Mouse (Mus musculus): ENCODE measurements around the gene Cacna1a. TPM values are rescaled to one million over a fixed set of nuclear protein-coding genes. Genes with fewer than 3 reads are reported as not detected.

The Cacna1a gene
- total RNA-seq, 1 experiment: 27.4 TPM

- in situ Hi-C loops (cut with MboI; ENCODE audit: low sequenced_read_pairs in 2 of 2, unreplicated experiment in 2 of 2): no loop called here
- H3K4me3 ChIP-seq (ENCODE audit: insufficient read depth in 1 of 2, low read depth in 1 of 2, low read length in 2 of 2, poor library complexity in 1 of 2, severe bottlenecking in 1 of 2): no peak overlapping the region
- H3K36me3 ChIP-seq (ENCODE audit: control insufficient read depth, insufficient read depth, low read length, poor library complexity, severe bottlenecking): no peaks in the 10 kb centered on the region
- H3K4me1 ChIP-seq (ENCODE audit: control insufficient read depth in 2 of 2, insufficient read depth in 2 of 2, low read length in 2 of 2, poor library complexity in 1 of 2): no peaks in the 10 kb centered on the region; a peak in 1 of 4 replicates
- no peak for DNase-seq (ENCODE audit: low read depth, low spot score)
- no peak overlapping the region for H3K9ac ChIP-seq (ENCODE audit: insufficient read depth, low read depth, low read length, poor library complexity, severe bottlenecking)
- H3K27ac ChIP-seq (ENCODE audit: insufficient read depth, low read depth, low read length, poor library complexity, severe bottlenecking): no peak overlapping the region
- H3K9me3 ChIP-seq (ENCODE audit: control insufficient read depth, insufficient read depth, low read depth, low read length): no peaks in the 10 kb centered on the region
- TF ChIP-seq HCFC1 (IDR thresholded peaks at IDR 0.05; ENCODE audit: borderline replicate concordance, insufficient read depth, low read length): no peak
- TF ChIP-seq CHD2 (IDR thresholded peaks at IDR 0.05; ENCODE audit: low read depth, low read length): no peak
- no peak for TF ChIP-seq ZC3H11A (IDR thresholded peaks at IDR 0.05; ENCODE audit: borderline replicate concordance, low read depth, low read length)
- no peak for TF ChIP-seq ZNF384 (IDR thresholded peaks at IDR 0.05; ENCODE audit: low read depth, low read length)
- no peak for TF ChIP-seq MAFK (IDR thresholded peaks at IDR 0.05; ENCODE audit: insufficient read depth, low read depth, low read length)
Measured at GRCm38 (mm10) chr8:84388773-84389172, 533 bp downstream of the Cacna1a start.

GRCm38 (mm10) chr8:84389173-84389572 is 933 bp downstream of the Cacna1a start:
- Histone ChIP-seq H3K4me1 (ENCODE audit: control insufficient read depth in 2 of 2, insufficient read depth in 2 of 2, low read length in 2 of 2, poor library complexity in 1 of 2) (no peaks in the 10 kb centered on the region; a peak in 1 of 4 replicates), H3K27ac (ENCODE audit: insufficient read depth, low read depth, low read length, poor library complexity, severe bottlenecking) (no peak overlapping the region), H3K36me3 (ENCODE audit: control insufficient read depth, insufficient read depth, low read length, poor library complexity, severe bottlenecking) (no peaks in the 10 kb centered on the region), H3K4me3 (ENCODE audit: insufficient read depth in 1 of 2, low read depth in 1 of 2, low read length in 2 of 2, poor library complexity in 1 of 2, severe bottlenecking in 1 of 2) (no peak overlapping the region), H3K9ac (ENCODE audit: insufficient read depth, low read depth, low read length, poor library complexity, severe bottlenecking) (no peak overlapping the region), H3K9me3 (ENCODE audit: control insufficient read depth, insufficient read depth, low read depth, low read length) (no peaks in the 10 kb centered on the region)
- in situ Hi-C loops (cut with MboI; ENCODE audit: low sequenced_read_pairs in 2 of 2, unreplicated experiment in 2 of 2): no loop called here
- TF ChIP-seq ZC3H11A (IDR thresholded peaks at IDR 0.05; ENCODE audit: borderline replicate concordance, low read depth, low read length) (no peak), CHD2 (IDR thresholded peaks at IDR 0.05; ENCODE audit: low read depth, low read length) (no peak), ZNF384 (IDR thresholded peaks at IDR 0.05; ENCODE audit: low read depth, low read length) (no peak), HCFC1 (IDR thresholded peaks at IDR 0.05; ENCODE audit: borderline replicate concordance, insufficient read depth, low read length) (no peak), MAFK (IDR thresholded peaks at IDR 0.05; ENCODE audit: insufficient read depth, low read depth, low read length) (no peak)
- no peak for DNase-seq (ENCODE audit: low read depth, low spot score)

GRCm38 (mm10) chr8:84391611-84392010 is 3.4 kb downstream of the Cacna1a start:
- H3K9me3 ChIP-seq (ENCODE audit: control insufficient read depth, insufficient read depth, low read depth, low read length): no peaks in the 10 kb centered on the region
- H3K36me3 ChIP-seq (ENCODE audit: control insufficient read depth, insufficient read depth, low read length, poor library complexity, severe bottlenecking): no peaks in the 10 kb centered on the region
- TF ChIP-seq MAFK (IDR thresholded peaks at IDR 0.05; ENCODE audit: insufficient read depth, low read depth, low read length) (no peak), ZC3H11A (IDR thresholded peaks at IDR 0.05; ENCODE audit: borderline replicate concordance, low read depth, low read length) (no peak), CHD2 (IDR thresholded peaks at IDR 0.05; ENCODE audit: low read depth, low read length) (no peak), ZNF384 (IDR thresholded peaks at IDR 0.05; ENCODE audit: low read depth, low read length) (no peak), HCFC1 (IDR thresholded peaks at IDR 0.05; ENCODE audit: borderline replicate concordance, insufficient read depth, low read length) (no peak)
- H3K27ac ChIP-seq (ENCODE audit: insufficient read depth, low read depth, low read length, poor library complexity, severe bottlenecking): no peak overlapping the region
- H3K4me1 ChIP-seq (ENCODE audit: control insufficient read depth in 2 of 2, insufficient read depth in 2 of 2, low read length in 2 of 2, poor library complexity in 1 of 2): peaks cover 0 to 2% of the 10 kb centered on the region in 2 experiments; a peak in 1 of 4 replicates
- DNase-seq (ENCODE audit: low read depth, low spot score): no peak
- no peak overlapping the region for H3K4me3 ChIP-seq (ENCODE audit: insufficient read depth in 1 of 2, low read depth in 1 of 2, low read length in 2 of 2, poor library complexity in 1 of 2, severe bottlenecking in 1 of 2)
- H3K9ac ChIP-seq (ENCODE audit: insufficient read depth, low read depth, low read length, poor library complexity, severe bottlenecking): no peak overlapping the region
- in situ Hi-C loops (cut with MboI; ENCODE audit: low sequenced_read_pairs in 2 of 2, unreplicated experiment in 2 of 2): no loop called here

- DNase-seq (ENCODE audit: low read depth, low spot score): no peak
- Histone ChIP-seq H3K4me1 (ENCODE audit: control insufficient read depth in 2 of 2, insufficient read depth in 2 of 2, low read length in 2 of 2, poor library complexity in 1 of 2) (peaks cover 0 to 2% of the 10 kb centered on the region in 2 experiments; a peak in 1 of 4 replicates), H3K4me3 (ENCODE audit: insufficient read depth in 1 of 2, low read depth in 1 of 2, low read length in 2 of 2, poor library complexity in 1 of 2, severe bottlenecking in 1 of 2) (no peak overlapping the region), H3K36me3 (ENCODE audit: control insufficient read depth, insufficient read depth, low read length, poor library complexity, severe bottlenecking) (no peaks in the 10 kb centered on the region), H3K27ac (ENCODE audit: insufficient read depth, low read depth, low read length, poor library complexity, severe bottlenecking) (no peak overlapping the region), H3K9me3 (ENCODE audit: control insufficient read depth, insufficient read depth, low read depth, low read length) (no peaks in the 10 kb centered on the region), H3K9ac (ENCODE audit: insufficient read depth, low read depth, low read length, poor library complexity, severe bottlenecking) (no peak overlapping the region)
- no peak for TF ChIP-seq HCFC1 (IDR thresholded peaks at IDR 0.05; ENCODE audit: borderline replicate concordance, insufficient read depth, low read length)
- TF ChIP-seq ZC3H11A (IDR thresholded peaks at IDR 0.05; ENCODE audit: borderline replicate concordance, low read depth, low read length): no peak
- no peak for TF ChIP-seq MAFK (IDR thresholded peaks at IDR 0.05; ENCODE audit: insufficient read depth, low read depth, low read length)
- no peak for TF ChIP-seq CHD2 (IDR thresholded peaks at IDR 0.05; ENCODE audit: low read depth, low read length)
- TF ChIP-seq ZNF384 (IDR thresholded peaks at IDR 0.05; ENCODE audit: low read depth, low read length): no peak
- in situ Hi-C loops (cut with MboI; ENCODE audit: low sequenced_read_pairs in 2 of 2, unreplicated experiment in 2 of 2): no loop called here
Measured at GRCm38 (mm10) chr8:84395751-84396457, 7.7 kb downstream of the Cacna1a start.

All from ES-E14 (cell line).